Comparison of ENCODE assay signal across 13 mouse cellular contexts in the genomic region with DNA sequence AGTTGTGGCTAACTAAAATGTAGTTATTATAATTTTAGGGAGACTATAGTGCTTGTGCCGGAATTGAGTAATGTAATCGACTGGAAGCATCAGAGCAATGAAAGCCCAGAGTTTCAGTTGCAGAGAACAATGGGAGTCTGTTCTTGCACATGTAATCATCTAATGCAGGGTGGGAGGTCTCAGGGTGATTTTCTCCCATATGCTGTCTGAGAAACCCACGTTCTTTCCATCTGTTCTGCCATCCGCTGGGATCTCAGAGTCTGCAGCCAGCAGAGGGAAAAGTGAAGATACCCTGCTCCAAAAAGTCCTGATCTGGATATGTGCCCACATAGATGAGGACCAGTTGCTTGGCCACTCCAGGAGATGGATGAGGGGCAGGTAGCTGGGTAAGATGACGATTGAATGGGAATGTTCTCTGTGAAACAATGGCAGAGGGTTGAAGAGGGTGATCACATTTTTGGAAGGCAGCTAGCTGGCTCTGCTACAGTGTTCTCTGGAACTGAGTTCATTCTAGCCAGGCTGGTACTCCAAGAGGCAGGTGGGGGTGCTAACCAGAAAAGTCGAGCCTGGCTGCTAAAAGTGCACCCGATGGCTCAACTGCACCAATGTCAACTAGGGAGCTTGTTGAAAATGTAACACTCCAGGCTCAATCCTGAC.
A peak's percentile ranks its signal among the peaks of the same experiment; 100 is the strongest.
DNase-seq lines count a peak whose midpoint lies in the region; ATAC-seq and TF ChIP-seq lines count a peak whose summit lies in the region.
"Had no signal": no experiment of that assay in that cellular context is flagged by ENCODE, and none has a peak within 500 bp of the region (broad histone marks: within the 10 kb centered on the region; RNA-seq: fewer than 3 reads in every experiment).

No protein-coding gene starts in this region.

- H3K27ac ChIP-seq in forebrain, embryonic 13.5 days, result no peak overlapping the region
- no peak overlapping the region for H3K27ac ChIP-seq in forebrain, embryonic 11.5 days (ENCODE audit: low read depth, low read length)
- peak overlapping the region; percentile 25; the same call in 1 of the 2 replicates for H3K27ac ChIP-seq in forebrain, embryonic 15.5 days (replicated peaks)
- H3K27ac ChIP-seq in layer of hippocampus, adult 2 months, result peak overlapping the region; percentile 61
- H3K27ac ChIP-seq in intestine, embryonic 15.5 days, result no peak overlapping the region
- H3K27ac ChIP-seq: gastrocnemius, adult 2 months; stomach, embryonic 15.5 days had no signal

- TF ChIP-seq CTCF in layer of hippocampus, adult 2 months (conservative IDR thresholded peaks at IDR 0.05), result no peak

- no peaks in the 10 kb centered on the region for H3K9me3 ChIP-seq in forebrain, embryonic 13.5 days (replicated peaks)
- no peaks in the 10 kb centered on the region for H3K9me3 ChIP-seq in forebrain, embryonic 11.5 days (ENCODE audit: control insufficient read depth, low read length)
- H3K9me3 ChIP-seq in forebrain, embryonic 15.5 days, result no peaks in the 10 kb centered on the region
- no peaks in the 10 kb centered on the region for H3K9me3 ChIP-seq in intestine, embryonic 15.5 days
- H3K9me3 ChIP-seq: stomach, embryonic 15.5 days had no signal

- no peak overlapping the region for H3K4me3 ChIP-seq in forebrain, embryonic 13.5 days
- H3K4me3 ChIP-seq in forebrain, embryonic 11.5 days (ENCODE audit: low read depth, low read length), result no peak overlapping the region
- no peak overlapping the region for H3K4me3 ChIP-seq in forebrain, embryonic 15.5 days
- no peak overlapping the region for H3K4me3 ChIP-seq in layer of hippocampus, adult 2 months
- no peak overlapping the region for H3K4me3 ChIP-seq in intestine, embryonic 15.5 days (replicated peaks)
- H3K4me3 ChIP-seq: gastrocnemius, adult 2 months; stomach, embryonic 15.5 days had no signal

- H3K9ac ChIP-seq in forebrain, embryonic 13.5 days, result no peak overlapping the region
- no peak overlapping the region for H3K9ac ChIP-seq in forebrain, embryonic 11.5 days (ENCODE audit: low read length)
- no peak overlapping the region for H3K9ac ChIP-seq in forebrain, embryonic 15.5 days (replicated peaks)
- H3K9ac ChIP-seq in intestine, embryonic 15.5 days, result no peak overlapping the region
- H3K9ac ChIP-seq: stomach, embryonic 15.5 days had no signal

- WGBS in forebrain, embryonic 13.5 days, result 60% methylated on average over 7 of the region's 7 CpGs
- WGBS in forebrain, embryonic 11.5 days, result 82% methylated on average over 7 of the region's 7 CpGs
- WGBS in forebrain, embryonic 15.5 days, result 45% methylated on average over 7 of the region's 7 CpGs
- WGBS in intestine, embryonic 15.5 days, result 72% methylated on average over 7 of the region's 7 CpGs

- DNase-seq in forebrain, embryonic 11.5 days (ENCODE audit: low spot score), result no peak
- DNase-seq in brain, adult 2 months (ENCODE audit: low read depth, low spot score), result peak; percentile 63
- DNase-seq in layer of hippocampus, adult 2 months (ENCODE audit: low spot score in 2 of 2), result peak; percentile 46 to 60
- no peak for DNase-seq in urinary bladder, postnatal 36 days (ENCODE audit: low spot score in 2 of 2)
- no peak for DNase-seq in kidney, adult 18-20 months
- DNase-seq: gastrocnemius, adult 2 months; kidney, postnatal 4 days; lung, postnatal 14 days had no signal

- H3K4me2 ChIP-seq in forebrain, embryonic 13.5 days, result no peak overlapping the region
- H3K4me2 ChIP-seq in forebrain, embryonic 11.5 days (ENCODE audit: low read depth, low read length, severe bottlenecking), result no peak overlapping the region
- H3K4me2 ChIP-seq in forebrain, embryonic 15.5 days (replicated peaks), result no peak overlapping the region
- H3K4me2 ChIP-seq in intestine, embryonic 15.5 days (replicated peaks), result no peak overlapping the region
- H3K4me2 ChIP-seq: stomach, embryonic 15.5 days had no signal

- H3K36me3 ChIP-seq in forebrain, embryonic 13.5 days (ENCODE audit: poor library complexity, severe bottlenecking), result no peaks in the 10 kb centered on the region
- no peaks in the 10 kb centered on the region for H3K36me3 ChIP-seq in forebrain, embryonic 11.5 days (ENCODE audit: control insufficient read depth, insufficient read depth, low read length)
- no peaks in the 10 kb centered on the region for H3K36me3 ChIP-seq in forebrain, embryonic 15.5 days
- no peaks in the 10 kb centered on the region for H3K36me3 ChIP-seq in intestine, embryonic 15.5 days
- H3K36me3 ChIP-seq: stomach, embryonic 15.5 days had no signal

- ATAC-seq in forebrain, embryonic 13.5 days, result peak; percentile 78
- no peak for ATAC-seq in forebrain, embryonic 11.5 days (replicated peaks; ENCODE audit: low FRiP score)
- ATAC-seq in forebrain, embryonic 15.5 days (replicated peaks), result peak; percentile 82
- no peak for ATAC-seq in intestine, embryonic 15.5 days
- ATAC-seq: midbrain, embryonic 16.5 days had no signal

- H3K27me3 ChIP-seq in forebrain, embryonic 13.5 days, result no peaks in the 10 kb centered on the region
- no peaks in the 10 kb centered on the region for H3K27me3 ChIP-seq in forebrain, embryonic 11.5 days (ENCODE audit: control insufficient read depth, insufficient read depth, low read length)
- H3K27me3 ChIP-seq in forebrain, embryonic 15.5 days, result no peaks in the 10 kb centered on the region
- H3K27me3 ChIP-seq in intestine, embryonic 15.5 days (replicated peaks), result no peaks in the 10 kb centered on the region
- H3K27me3 ChIP-seq: stomach, embryonic 15.5 days had no signal

- no peaks in the 10 kb centered on the region for H3K4me1 ChIP-seq in forebrain, embryonic 13.5 days
- H3K4me1 ChIP-seq in forebrain, embryonic 11.5 days (replicated peaks; ENCODE audit: control insufficient read depth, insufficient read depth, low read length), result no peaks in the 10 kb centered on the region
- peaks cover 8% of the 10 kb centered on the region for H3K4me1 ChIP-seq in forebrain, embryonic 15.5 days
- H3K4me1 ChIP-seq in intestine, embryonic 15.5 days (replicated peaks), result no peaks in the 10 kb centered on the region
- H3K4me1 ChIP-seq: stomach, embryonic 15.5 days had no signal

Comparison
In these comparisons a context has a peak if more than half of its experiments do, and no peak if none do; other contexts are left out.
1. ATAC-seq: peak in forebrain, embryonic 13.5 days (single experiment) and forebrain, embryonic 15.5 days (single experiment); none in forebrain, embryonic 11.5 days (single experiment) and intestine, embryonic 15.5 days (single experiment).
2. H3K27ac ChIP-seq: peak in forebrain, embryonic 15.5 days (single experiment) and layer of hippocampus, adult 2 months (single experiment); none in forebrain, embryonic 13.5 days (single experiment), forebrain, embryonic 11.5 days (single experiment) and intestine, embryonic 15.5 days (single experiment).
3. DNase-seq: peak in brain, adult 2 months (single experiment) and layer of hippocampus, adult 2 months (2 of 2); none in forebrain, embryonic 11.5 days (single experiment), urinary bladder, postnatal 36 days (0 of 2) and kidney, adult 18-20 months (single experiment).